Mouse (Mus musculus): ENCODE measurements at regions not wholly inside any gene's neighbourhood (a gene's known extent, or its start where the extent isn't known, plus 50 kb on each side); places are given as distances from the start of the nearest gene placed in this dataset.

GRCm38 (mm10) chr14:100509396-100509795 lies 224.9 kb upstream of the Klf12 start:
- no peak for TF ChIP-seq CTCF (IDR thresholded peaks at IDR 0.05; ENCODE audit: low read depth, low read length)
- no peak for TF ChIP-seq POLR2A (IDR thresholded peaks at IDR 0.05; ENCODE audit: insufficient read depth, low read length)
- TF ChIP-seq EP300 (IDR thresholded peaks at IDR 0.05; ENCODE audit: insufficient read depth, low read depth, low read length), result no peak
